Mouse (Mus musculus) heart, postnatal 10 days (tissue): ENCODE data around the gene Il5. TPM values are rescaled to one million over a fixed set of nuclear protein-coding genes. Genes with fewer than 3 reads are reported as not detected.
A peak's percentile ranks its signal among the peaks of the same experiment; 100 is the strongest.

ENCODE experiments used
- DNase-seq, 2 experiments: peaks; one replicate each; pipeline ENCODE4 v3.0.0; 2021
- intact Hi-C: fragments of 180-260 bp; cut with DNase I; formaldehyde crosslinking; loops from one replicate; pipeline ENCODE4 v1.15.1; 2025
- microRNA-seq, 2 experiments: library from miRNA; unstranded; fragments of <30 nt; microRNA quantifications; one replicate each; pipeline ENCODE4 v1.2.0; 2022
- total RNA-seq, 2 experiments: library from RNA; stranded (reverse); gene quantifications; 2 replicates each; pipeline ENCODE4 v1.2.3; 2021

Il5 gene
- total RNA-seq, 2 experiments from 2014 or later, result not detected

- intact Hi-C loops, result no loop called here
These were observed 48.6 kb downstream of the Il5 start for GRCm38 (mm10) chr11:53769185-53769576.

DNA sequence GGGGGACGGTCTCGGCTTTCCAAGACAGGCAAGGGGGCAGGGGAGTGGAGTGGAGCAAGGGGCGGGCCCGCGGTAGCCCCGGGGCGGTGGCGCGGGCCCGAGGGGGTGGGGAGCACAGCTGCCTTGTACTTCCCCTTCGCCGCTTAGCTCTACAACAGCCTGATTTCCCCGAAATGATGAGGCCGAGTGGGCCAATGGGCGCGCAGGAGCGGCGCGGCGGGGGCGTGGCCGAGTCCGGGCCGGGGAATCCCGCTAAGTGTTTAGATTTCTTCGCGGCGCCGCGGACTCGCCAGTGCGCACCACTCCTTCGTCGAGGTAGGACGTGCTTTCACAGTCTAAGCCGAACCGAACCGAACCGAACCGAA lies 49.1 kb downstream of the Il5 start, which contains the start of gene Irf1:
TSS of gene Irf1 (plus strand) at position 255 of the 365 bp plus-strand sequence.
- intact Hi-C loops, result no loop called here
- peak; percentile 94 to 95 for DNase-seq

More at GRCm38 (mm10) chr11:53769185-53769576, 48.6 kb downstream of the Il5 start:
- DNase-seq, result no peak

DNA sequence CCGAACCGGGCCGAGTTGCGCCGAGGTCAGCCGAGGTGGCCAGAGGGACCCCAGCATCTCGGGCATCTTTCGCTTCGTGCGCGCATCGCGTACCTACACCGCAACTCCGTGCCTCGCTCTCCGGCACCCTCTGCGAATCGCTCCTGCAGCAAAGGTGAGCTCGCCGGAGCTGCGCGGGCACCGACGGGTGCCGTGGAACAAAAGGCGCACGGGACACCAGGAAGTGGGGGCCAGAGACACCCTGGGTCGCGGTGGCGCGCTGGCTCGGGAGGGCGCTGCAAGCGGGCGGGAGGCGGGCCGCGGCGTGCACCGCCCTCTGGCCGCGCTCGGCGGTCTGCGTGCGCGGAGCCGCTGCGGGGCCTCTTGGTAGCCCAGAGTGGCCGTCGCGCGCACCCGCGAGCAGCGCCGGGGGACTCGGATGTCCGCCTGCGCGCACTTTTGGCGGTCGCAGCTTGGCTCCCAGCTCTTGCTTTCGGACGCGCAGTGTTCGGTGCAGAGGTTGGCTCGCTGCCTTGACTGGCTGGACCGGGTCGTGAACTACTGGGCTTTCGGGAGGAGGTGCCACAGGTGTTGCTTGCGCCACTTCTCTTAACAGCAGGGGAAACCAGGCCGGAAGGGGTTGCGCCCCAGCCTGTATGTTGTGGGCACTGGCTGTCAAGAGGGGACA lies 49.7 kb downstream of the Il5 start:
- peak; percentile 83 to 87 for DNase-seq
- intact Hi-C loops, result no loop called here

DNA sequence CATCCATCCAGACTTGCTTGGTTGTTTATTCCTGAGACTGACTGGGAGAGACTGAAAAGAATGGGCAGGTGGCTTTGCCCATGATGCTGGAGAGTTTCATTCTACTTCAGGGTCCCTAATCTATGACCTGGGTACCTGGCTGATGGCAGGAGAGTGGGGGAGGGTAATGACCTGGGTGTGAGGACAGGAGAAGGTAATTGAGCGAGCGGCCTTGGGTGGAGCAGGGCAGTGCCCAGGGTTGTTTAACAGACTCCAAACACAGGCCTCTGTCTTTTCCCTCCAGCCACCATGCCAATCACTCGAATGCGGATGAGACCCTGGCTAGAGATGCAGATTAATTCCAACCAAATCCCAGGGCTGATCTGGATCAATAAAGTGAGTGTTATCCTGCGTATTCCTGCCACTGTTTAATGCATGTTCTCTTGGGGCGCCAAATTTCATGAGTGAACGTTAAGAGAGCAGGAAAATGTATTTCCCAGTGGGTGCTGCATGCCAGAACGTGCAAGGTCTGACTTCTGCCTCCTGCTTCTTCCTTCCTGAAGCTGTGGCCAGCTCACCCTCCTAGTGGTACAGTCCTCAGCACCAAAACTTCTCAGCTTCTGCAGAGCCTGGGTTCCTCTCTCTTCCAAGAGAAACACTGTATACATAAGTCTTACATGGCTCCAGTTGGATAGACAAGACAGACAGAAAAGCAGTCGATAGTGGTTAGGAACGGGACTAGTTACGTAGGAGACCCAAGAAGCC lies 50.6 kb downstream of the Il5 start:
- no peak for DNase-seq
- intact Hi-C loops, result no loop called here

DNA sequence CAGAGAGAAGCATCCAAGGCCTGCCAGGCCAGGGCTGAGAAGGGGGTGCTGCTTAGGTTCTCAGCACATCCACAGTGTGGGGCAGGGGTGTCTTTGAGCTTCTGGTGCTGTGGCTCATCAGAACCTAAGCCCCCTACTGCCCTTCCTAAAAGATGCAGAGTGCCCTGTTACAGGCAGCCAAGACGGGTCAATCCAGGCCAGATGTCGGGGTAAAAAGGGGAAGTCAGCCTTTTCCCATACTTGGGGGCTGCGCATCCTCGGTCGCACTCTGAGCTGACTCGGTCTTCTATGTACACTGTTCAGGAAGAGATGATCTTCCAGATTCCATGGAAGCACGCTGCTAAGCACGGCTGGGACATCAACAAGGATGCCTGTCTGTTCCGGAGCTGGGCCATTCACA lies 51.9 kb downstream of the Il5 start:
- intact Hi-C loops, result no loop called here
- DNase-seq, result no peak

GRCm38 (mm10) chr11:53773087-53773486 lies 52.5 kb downstream of the Il5 start, which contains the start of gene Gm17334:
Gm17334 (minus strand) TSS chr11:53773187.
- intact Hi-C loops, result no loop called here
- no peak for DNase-seq

GRCm38 (mm10) chr11:53773641-53774360 lies 53.2 kb downstream of the Il5 start:
- no peak for DNase-seq
- intact Hi-C loops, result no loop called here

Small RNA genes lying within 50 kb of the gene (microRNA-seq; reads per million reads assigned to microRNA genes)
- gene Mir7671, result 0 to 0.35 reads per million in 2 experiments

Other genes with a start within 250 kb of the Il5 start
- gene Gm9945, start 240.6 kb upstream of the Il5 start, total RNA-seq, result not detected
- under 1 TPM; 0.10 TPM for gene Sowaha, start 240.5 kb upstream of the Il5 start, total RNA-seq
- gene Sept8, start 201.5 kb upstream of the Il5 start, total RNA-seq, result 10 to 100 TPM; 62.5 to 62.7 TPM
- gene Kif3a, start 153.4 kb upstream of the Il5 start, total RNA-seq, result 10 to 100 TPM; 12.3 to 14.4 TPM
- gene Il4, start 102.1 kb upstream of the Il5 start, total RNA-seq, result not detected
- not detected for gene Il13, start 86.1 kb upstream of the Il5 start, total RNA-seq
- 10 to 100 TPM in 1 of 2 experiments, 1 to 10 TPM in 1; 10.0 to 11.2 TPM for gene Rad50, start 13.5 kb upstream of the Il5 start, total RNA-seq
- 10 to 100 TPM; 15.3 to 18.4 TPM for gene Irf1, start 49.2 kb downstream of the Il5 start, total RNA-seq
- gene Gm17334, start 52.4 kb downstream of the Il5 start, total RNA-seq, result under 1 TPM in 1 of 2 experiments, not detected in 1; 0.30 TPM
- gene Gm12216, start 138.5 kb downstream of the Il5 start, total RNA-seq, result 1 to 10 TPM; 1.9 to 2.0 TPM
- 10 to 100 TPM; 18.3 to 20.9 TPM for gene Slc22a5, start 170.9 kb downstream of the Il5 start, total RNA-seq